Mouse (Mus musculus) lung, postnatal 0 days (tissue): ENCODE measurements around the gene Thrb. TPM values are rescaled to one million over a fixed set of nuclear protein-coding genes. Genes with fewer than 3 reads are reported as not detected.

Experiments
- ATAC-seq: fragments of 200-750 bp; cut with Nextera tagmentation; 2 replicates; pipeline ENCODE4 v1.8.0; 2017; ENCODE audit warnings: moderate library complexity
- DNase-seq: peaks from one replicate; pipeline ENCODE4 v3.0.0-alpha.2; 2016; ENCODE audit warnings: low spot score
- H3K27ac ChIP-seq: fragments of 300-500 bp; sonication (generic); 2 replicates; pipeline ENCODE4 v1.5.1; 2014; ENCODE audit warnings: antibody characterized with exemption, mild to moderate bottlenecking, low read length, mixed read lengths
- H3K27me3 ChIP-seq: fragments of 300-500 bp; sonication (generic); replicated peaks from 2 replicates; pipeline ENCODE4 v1.6.1; 2014; ENCODE audit warnings: low read length, mixed read lengths; ENCODE audit not compliant: insufficient read depth
- H3K36me3 ChIP-seq: fragments of 300-500 bp; sonication (generic); 2 replicates; pipeline ENCODE4 v1.6.1; 2014; ENCODE audit warnings: low read length, mixed read lengths; ENCODE audit not compliant: insufficient read depth
- H3K4me1 ChIP-seq: fragments of 300-500 bp; sonication (generic); 2 replicates; pipeline ENCODE4 v1.6.1; 2014; ENCODE audit warnings: antibody characterized with exemption, low read depth, low read length, mixed read lengths; ENCODE audit not compliant: insufficient read depth
- H3K4me2 ChIP-seq: fragments of 300-500 bp; sonication (generic); replicated peaks from 2 replicates; pipeline ENCODE4 v1.6.1; 2014; ENCODE audit warnings: low read depth, mild to moderate bottlenecking, low read length, moderate library complexity, mixed read lengths
- H3K4me3 ChIP-seq: fragments of 300-500 bp; sonication (generic); 2 replicates; pipeline ENCODE4 v1.5.1; 2014; ENCODE audit warnings: low read depth, low read length
- H3K9ac ChIP-seq: fragments of 300-500 bp; sonication (generic); replicated peaks from 2 replicates; pipeline ENCODE4 v1.6.1; 2014; ENCODE audit warnings: low read depth, mild to moderate bottlenecking
- H3K9me3 ChIP-seq: fragments of 300-500 bp; sonication (generic); 2 replicates; pipeline ENCODE4 v1.6.1; 2016; ENCODE audit warnings: low read length, mixed read lengths
- CTCF ChIP-seq: IDR thresholded peaks from 2 replicates; pipeline ENCODE4 v1.5.1; 2016; ENCODE audit warnings: antibody characterized with exemption, mild to moderate bottlenecking
- EP300 ChIP-seq: IDR thresholded peaks from 2 replicates; pipeline ENCODE4 v1.6.1; 2016; ENCODE audit warnings: antibody characterized with exemption, mild to moderate bottlenecking, control low read depth
- WGBS: fragments of 180-500 bp; shearing (Covaris S2); extraction: QIAGEN DNeasy Blood & Tissue Kit; methylation state at CpG from one replicate; pipeline ENCODE4 v1.1.7; 2014; 5-methylcytosine and 5-hydroxymethylcytosine counted together
- polyA plus RNA-seq: library from polyadenylated mRNA; unstranded; fragments of >200 nt; fragmentation: Nextera tagmentation; extraction: Ambion mirVana; gene quantifications from 2 replicates; pipeline ENCODE4 v1.2.1, GENCODE M21; 2015

The Thrb gene
- polyA plus RNA-seq, 1 experiment from 2014 or later = 2.8 TPM

DNA sequence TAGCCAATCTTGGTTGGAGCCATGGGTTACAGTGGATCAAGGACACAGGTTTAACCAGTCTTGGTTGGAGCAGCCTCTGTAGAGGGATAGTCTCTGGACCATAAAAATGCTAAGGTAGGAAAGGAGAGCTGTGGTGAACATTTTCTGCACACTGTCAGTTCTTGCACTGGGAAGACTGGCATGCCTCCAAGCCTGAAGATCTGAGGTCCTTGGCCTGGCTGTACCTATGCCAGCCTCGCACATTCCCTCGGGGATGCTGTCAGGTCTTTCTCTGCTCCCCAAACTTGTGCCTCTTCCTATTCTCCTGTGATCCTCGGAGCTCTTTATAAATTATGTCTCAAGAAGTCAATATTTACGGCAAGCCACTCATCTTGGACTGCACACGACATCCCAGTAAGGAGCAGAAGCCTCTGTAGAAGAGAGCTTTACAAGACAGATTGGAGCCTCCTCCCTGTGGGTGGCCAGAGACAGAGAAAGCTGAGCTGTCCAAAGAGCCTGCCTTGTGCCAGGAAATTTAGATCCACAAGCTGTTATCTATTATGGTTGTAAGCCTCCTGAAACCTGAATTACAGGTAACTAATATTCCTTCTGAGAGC, 199.8 kb downstream of the Thrb start:
- Histone ChIP-seq H3K9ac (no peak overlapping the region), H3K27ac (no peak overlapping the region), H3K4me1 (no peaks in the 10 kb centered on the region), H3K4me3 (no peak overlapping the region), H3K27me3 (no peaks in the 10 kb centered on the region), H3K36me3 (no peaks in the 10 kb centered on the region), H3K4me2 (no peak overlapping the region), H3K9me3 (no peaks in the 10 kb centered on the region)
- WGBS = 48% methylated on average over 5 of the region's 5 CpGs
- TF ChIP-seq CTCF (no peak), EP300 (no peak)
- DNase-seq = no peak
- no peak for ATAC-seq

DNA sequence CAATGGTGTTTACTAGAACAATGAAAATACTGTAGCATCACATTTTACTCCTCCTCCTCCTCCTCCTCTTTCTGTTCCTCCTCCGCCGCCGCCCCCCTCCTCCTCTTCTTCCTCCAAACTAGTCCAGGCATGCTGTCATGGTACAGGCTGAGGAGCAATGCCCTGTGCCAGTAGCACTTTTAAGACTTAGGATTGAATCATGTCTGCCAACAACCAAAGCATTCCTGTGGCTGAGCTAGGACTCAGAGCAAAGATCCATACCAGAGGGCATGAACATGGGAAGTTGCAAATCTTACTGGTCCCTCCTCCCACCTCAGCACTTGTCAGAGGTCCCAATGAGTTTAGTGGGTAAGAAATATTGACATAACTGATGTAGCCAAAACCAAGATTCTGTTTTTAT, 202.6 kb downstream of the Thrb start:
- DNase-seq (no peak), ATAC-seq (no peak)
- H3K9me3 ChIP-seq = no peaks in the 10 kb centered on the region
- H3K27ac ChIP-seq = no peak overlapping the region
- no peaks in the 10 kb centered on the region for H3K27me3 ChIP-seq
- no peaks in the 10 kb centered on the region for H3K36me3 ChIP-seq
- H3K4me1 ChIP-seq = no peaks in the 10 kb centered on the region
- H3K4me2 ChIP-seq = no peak overlapping the region
- 91% methylated on average over 3 of the region's 3 CpGs for WGBS
- no peak overlapping the region for H3K9ac ChIP-seq
- no peak overlapping the region for H3K4me3 ChIP-seq
- TF ChIP-seq EP300 = no peak
- TF ChIP-seq CTCF = no peak

DNA sequence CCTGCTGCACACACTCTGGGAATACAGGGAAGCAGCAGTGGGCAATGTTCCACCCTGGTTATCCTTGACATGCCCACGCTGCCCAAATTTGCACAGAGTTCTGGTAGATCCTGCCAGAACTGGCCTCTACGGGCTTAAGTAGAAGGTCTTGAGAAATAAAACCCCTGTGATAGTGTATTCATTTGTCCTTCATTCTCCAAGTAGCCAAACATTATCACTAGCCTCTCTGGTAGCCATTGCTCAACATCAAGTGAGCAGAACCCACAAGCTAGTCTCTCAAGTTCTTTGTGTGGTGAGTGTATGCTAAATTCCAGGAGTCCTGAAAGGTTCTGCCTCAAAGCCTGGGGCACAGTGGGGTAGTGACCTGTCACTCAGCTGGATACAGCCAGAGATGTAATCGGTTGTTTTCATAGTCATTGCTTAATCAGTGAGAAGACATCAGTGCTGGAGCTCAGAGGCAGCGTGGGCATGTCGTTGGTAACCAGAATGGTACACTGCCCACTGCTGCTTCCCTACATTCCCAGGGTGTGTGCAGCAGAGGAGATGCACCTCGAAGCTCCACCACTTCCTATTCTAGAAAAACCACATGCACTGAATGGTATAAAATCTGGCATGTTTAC, 203.8 kb downstream of the Thrb start:
- no peak for ATAC-seq

DNA sequence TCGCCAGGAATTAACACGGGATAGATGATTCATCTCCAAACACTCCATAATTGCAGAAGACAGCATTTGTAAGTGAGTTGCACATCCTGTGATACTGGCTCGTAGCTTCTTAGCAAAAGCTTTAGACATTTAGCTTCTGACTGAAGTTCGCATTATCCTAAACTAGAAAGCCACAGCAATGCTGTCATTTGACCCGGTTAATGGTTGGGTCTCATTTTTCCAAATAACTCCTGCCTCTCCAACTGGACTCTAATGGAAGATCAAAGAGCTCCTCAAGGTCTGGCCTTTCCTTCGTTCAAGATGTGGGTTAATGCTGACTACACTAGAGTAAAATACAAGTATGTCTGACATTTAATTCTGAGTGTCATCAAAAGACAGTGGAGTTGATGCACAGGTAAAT, 208.3 kb downstream of the Thrb start:
- Histone ChIP-seq H3K36me3 (no peaks in the 10 kb centered on the region), H3K4me1 (no peaks in the 10 kb centered on the region), H3K4me2 (no peak overlapping the region), H3K27ac (no peak overlapping the region), H3K9ac (no peak overlapping the region), H3K9me3 (no peaks in the 10 kb centered on the region), H3K27me3 (no peaks in the 10 kb centered on the region), H3K4me3 (no peak overlapping the region)
- DNase-seq (no peak), ATAC-seq (no peak)
- WGBS = 48% methylated on average over 6 of the region's 6 CpGs
- TF ChIP-seq CTCF (no peak), EP300 (no peak)

More for the DNA sequence above, 203.8 kb downstream of the Thrb start:
- no peak for DNase-seq
- H3K9ac ChIP-seq = no peak overlapping the region
- 61% methylated on average over 6 of the region's 6 CpGs for WGBS
- H3K4me2 ChIP-seq = no peak overlapping the region
- no peaks in the 10 kb centered on the region for H3K27me3 ChIP-seq
- no peak overlapping the region for H3K4me3 ChIP-seq
- H3K27ac ChIP-seq = no peak overlapping the region
- H3K36me3 ChIP-seq = no peaks in the 10 kb centered on the region
- no peaks in the 10 kb centered on the region for H3K4me1 ChIP-seq
- TF ChIP-seq EP300 (no peak), CTCF (no peak)
- no peaks in the 10 kb centered on the region for H3K9me3 ChIP-seq

DNA sequence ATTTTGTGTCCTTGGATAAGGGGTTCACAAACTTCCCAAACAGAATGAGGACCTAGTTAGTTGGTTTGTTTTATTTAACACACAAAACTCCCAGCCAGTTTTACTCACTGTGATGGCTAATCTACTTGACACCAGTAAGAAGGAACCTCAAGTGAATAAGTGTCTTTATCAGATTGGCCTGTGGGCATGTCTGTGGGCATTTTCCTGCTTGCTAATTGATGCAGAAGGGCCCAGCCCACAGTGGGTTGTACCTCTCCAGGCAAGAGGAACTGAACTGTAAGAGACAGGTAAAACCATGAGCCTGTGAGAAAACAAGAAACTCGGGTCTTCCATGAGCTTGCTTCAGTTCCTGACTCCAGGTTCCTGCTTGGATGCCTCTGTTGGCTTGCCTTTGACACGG, 215.9 kb downstream of the Thrb start:
- Histone ChIP-seq H3K4me3 (no peak overlapping the region), H3K27ac (no peak overlapping the region), H3K9ac (no peak overlapping the region), H3K27me3 (no peaks in the 10 kb centered on the region), H3K9me3 (no peaks in the 10 kb centered on the region), H3K36me3 (no peaks in the 10 kb centered on the region), H3K4me1 (no peaks in the 10 kb centered on the region), H3K4me2 (no peak overlapping the region)
- TF ChIP-seq CTCF = no peak
- TF ChIP-seq EP300 = no peak
- DNase-seq = no peak
- 46% methylated on average over 2 of the region's 2 CpGs for WGBS
- ATAC-seq = no peak

DNA sequence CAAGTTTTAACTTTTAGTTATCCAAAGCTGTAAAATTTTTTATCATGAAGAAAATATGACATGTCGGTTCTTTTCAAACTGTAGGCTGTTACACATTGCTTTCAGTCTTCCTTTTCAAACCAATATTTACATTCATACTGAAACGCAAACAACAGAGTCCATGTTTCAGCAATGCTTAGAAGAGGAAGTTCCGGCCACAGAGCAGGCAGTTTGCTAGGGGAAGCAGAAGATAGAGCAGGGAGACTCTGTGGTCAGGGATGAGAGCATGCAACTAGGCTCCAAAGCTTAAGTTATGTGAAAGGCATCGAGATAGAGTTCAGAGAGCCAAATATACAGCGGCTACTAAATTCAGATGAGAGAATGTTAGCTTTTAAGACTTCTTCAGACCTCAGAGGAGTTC, 219.4 kb downstream of the Thrb start:
- H3K27ac ChIP-seq = no peak overlapping the region
- no peaks in the 10 kb centered on the region for H3K36me3 ChIP-seq
- H3K4me3 ChIP-seq = no peak overlapping the region
- no peak for ATAC-seq
- DNase-seq = no peak
- H3K27me3 ChIP-seq = no peaks in the 10 kb centered on the region
- H3K4me2 ChIP-seq = no peak overlapping the region
- H3K9me3 ChIP-seq = no peaks in the 10 kb centered on the region
- H3K4me1 ChIP-seq = no peaks in the 10 kb centered on the region
- H3K9ac ChIP-seq = no peak overlapping the region
- 58% methylated on average over 5 of the region's 5 CpGs for WGBS
- TF ChIP-seq CTCF = no peak
- TF ChIP-seq EP300 = no peak

DNA sequence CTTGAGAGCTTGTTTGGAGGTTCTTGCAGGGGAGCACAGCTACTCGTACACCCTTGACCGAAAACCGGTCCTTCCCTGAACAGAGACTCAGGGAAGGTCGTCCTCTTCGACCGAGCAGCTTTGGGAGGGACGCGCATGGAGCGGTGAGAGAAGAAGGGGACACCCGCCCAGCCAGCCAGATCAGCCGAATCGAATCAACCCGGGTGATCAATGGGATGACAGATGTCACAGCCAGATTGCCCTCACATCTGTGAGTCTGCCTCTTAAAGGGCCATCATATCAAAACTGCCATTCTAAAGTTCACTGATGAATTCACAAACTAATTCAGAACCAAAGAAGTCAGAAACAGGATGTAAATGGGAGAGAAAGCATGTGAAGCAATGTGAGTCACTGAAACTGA, 224.8 kb downstream of the Thrb start:
- Histone ChIP-seq H3K4me3 (no peak overlapping the region), H3K36me3 (no peaks in the 10 kb centered on the region), H3K4me1 (no peaks in the 10 kb centered on the region), H3K9me3 (no peaks in the 10 kb centered on the region), H3K4me2 (no peak overlapping the region), H3K27ac (no peak overlapping the region), H3K9ac (no peak overlapping the region), H3K27me3 (no peaks in the 10 kb centered on the region)
- ATAC-seq = no peak
- WGBS = 77% methylated on average over 13 of the region's 13 CpGs
- DNase-seq = no peak
- TF ChIP-seq EP300 = no peak
